Mouse (Mus musculus): Measurements from ENCODE around the gene Olfr661.

Olfr661 gene

DNA sequence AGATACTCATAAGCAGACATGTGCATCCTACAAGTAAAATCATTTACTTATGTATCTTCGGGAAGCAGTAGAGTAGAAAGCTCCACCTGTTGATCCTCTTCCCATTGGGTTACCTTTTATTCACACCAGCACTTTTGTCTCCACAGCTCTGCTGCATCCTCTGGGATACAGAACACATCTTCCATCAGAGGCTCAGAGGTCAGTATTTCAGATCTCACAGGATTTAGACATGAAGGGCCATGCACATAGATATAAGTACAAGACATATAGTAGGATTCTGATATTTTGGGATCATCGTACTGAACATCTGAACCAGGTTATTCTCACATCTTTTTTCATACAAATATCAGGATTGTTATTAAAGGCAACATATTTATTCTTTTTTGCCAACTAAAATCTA, at the start of gene Olfr661:
Gene Olfr661, plus strand, starts transcription at position 301 of the 400 bp plus-strand sequence.
- no peak for DNase-seq

DNA sequence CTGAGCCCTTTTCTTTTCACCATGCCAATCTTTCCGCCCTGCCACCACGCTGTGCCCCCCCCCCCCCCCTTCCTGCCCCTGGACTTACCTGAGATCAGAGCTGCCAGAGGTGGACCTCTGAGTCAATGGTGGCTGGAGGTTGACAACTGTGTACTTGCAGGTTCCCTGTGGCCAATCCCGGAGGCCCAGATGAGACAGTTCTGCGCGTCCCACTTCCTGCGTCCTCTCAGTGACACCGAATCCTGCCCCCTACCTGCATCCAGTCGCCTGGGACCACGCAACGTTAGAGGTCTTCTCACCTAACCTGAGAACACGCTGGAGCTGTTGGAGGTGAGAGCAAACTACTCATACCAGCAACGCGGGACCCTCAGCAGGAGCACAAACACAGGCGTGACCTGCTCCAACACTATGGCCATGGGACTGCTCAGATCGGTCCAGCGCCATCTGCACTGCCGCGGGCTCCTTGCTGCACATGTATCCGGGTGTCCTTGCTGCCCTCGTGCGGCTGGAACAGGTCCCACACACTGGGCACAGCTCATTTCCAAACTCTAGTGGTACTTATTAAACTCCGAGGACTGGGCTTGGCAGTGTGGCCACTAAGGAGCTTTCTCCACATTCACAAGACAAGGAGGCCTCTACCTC, 39.3 kb upstream of the Olfr661 start, which contains the start of gene Olfr658:
Gene Olfr658, minus strand, starts transcription at position 465 of the 642 bp plus-strand sequence.
- peak; percentile 21 for DNase-seq

DNA sequence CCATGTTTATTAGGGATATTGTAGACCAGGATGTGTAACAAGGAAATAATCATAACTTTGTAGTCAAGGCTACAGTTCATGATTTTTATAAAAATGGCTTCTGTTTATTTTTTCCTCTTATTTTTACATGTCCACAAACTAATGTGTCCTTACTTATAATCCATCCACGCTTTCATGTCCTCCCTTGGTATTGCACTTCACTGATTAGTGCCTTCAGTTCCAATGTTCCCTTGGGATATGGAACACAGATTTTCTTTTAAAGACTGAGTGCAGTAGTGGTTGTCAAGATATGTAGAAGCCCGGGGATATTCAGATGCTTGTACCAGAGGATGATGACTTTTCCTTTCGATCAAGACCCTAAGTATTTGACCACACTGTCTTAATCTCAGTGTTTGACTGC, 19.8 kb upstream of the Olfr661 start, which contains the start of gene Olfr659:
Gene Olfr659, plus strand, starts transcription at position 301 of the 400 bp plus-strand sequence.
- no peak for DNase-seq

All from right cerebral cortex, postnatal 14 days (tissue).